In genomic region chr15:98818171-98818570, GRCm38 (mm10) we compare ENCODE assay signal across 24 mouse cellular contexts. TPM values are rescaled to one million over a fixed set of nuclear protein-coding genes. Genes with fewer than 3 reads are reported as not detected.
DNase-seq lines count a peak whose midpoint lies in the region; ATAC-seq and TF ChIP-seq lines count a peak whose summit lies in the region.
"Had no signal": no experiment of that assay in that cellular context is flagged by ENCODE, and none has a peak within 500 bp of the region (broad histone marks: within the 10 kb centered on the region; RNA-seq: fewer than 3 reads in every experiment).

No protein-coding gene starts in this region.

- H3K79me2 ChIP-seq in CH12.LX (replicated peaks; ENCODE audit: control insufficient read depth, extremely low read depth, insufficient read depth, poor library complexity, severe bottlenecking): no peaks in the 10 kb centered on the region

- TF ChIP-seq EP300 in CH12.LX (IDR thresholded peaks at IDR 0.05; ENCODE audit: low read length): no peak
- TF ChIP-seq EP300 in stomach, postnatal 0 days (optimal IDR thresholded peaks at IDR 0.05): no peak

- no peak for ATAC-seq in stomach, postnatal 0 days (ENCODE audit: low FRiP score, low TSS enrichment)
- ATAC-seq: activated CD4-positive, CD25-positive, alpha-beta regulatory T cell, adult 4 months; forebrain, embryonic 14.5 days; forebrain, embryonic 16.5 days; Patski had no signal

- H3K9me3 ChIP-seq in CH12.LX (replicated peaks; ENCODE audit: low read length) (no peaks in the 10 kb centered on the region), ES-E14 (ENCODE audit: control insufficient read depth, insufficient read depth, low read depth, low read length) (no peaks in the 10 kb centered on the region)
- H3K9me3 ChIP-seq in stomach, postnatal 0 days (ENCODE audit: control insufficient read depth, low read length): no peaks in the 10 kb centered on the region
- no peaks in the 10 kb centered on the region for H3K9me3 ChIP-seq in forebrain, embryonic 10.5 days
- H3K9me3 ChIP-seq: embryonic facial prominence, embryonic 10.5 days; embryonic facial prominence, embryonic 12.5 days; forebrain, embryonic 12.5 days had no signal

- H3K9ac ChIP-seq in CH12.LX (ENCODE audit: insufficient read depth, low read depth) (no peak overlapping the region), ES-E14 (ENCODE audit: insufficient read depth, low read depth, low read length, poor library complexity, severe bottlenecking) (no peak overlapping the region)
- no peak overlapping the region for H3K9ac ChIP-seq in stomach, postnatal 0 days (ENCODE audit: low read length)
- H3K9ac ChIP-seq: embryonic facial prominence, embryonic 12.5 days; forebrain, embryonic 12.5 days had no signal

- in situ Hi-C loops in CH12.LX (cut with MboI; ENCODE audit: low pct_ligation_motif_present, low pct_unique_long_range_greater_than_20kb, low sequenced_read_pairs) (no loop called here), ES-E14 (cut with MboI; ENCODE audit: low sequenced_read_pairs in 2 of 2, unreplicated experiment in 2 of 2) (no loop called here)

- peaks cover 26 to 81% of the 10 kb centered on the region in 2 experiments for H3K36me3 ChIP-seq in CH12.LX (replicated peaks in 1 of 2; ENCODE audit: control insufficient read depth in 1 of 2, insufficient read depth in 1 of 2, low read length in 1 of 2)
- peaks cover 16% of the 10 kb centered on the region for H3K36me3 ChIP-seq in ES-E14 (ENCODE audit: control insufficient read depth, insufficient read depth, low read length, poor library complexity, severe bottlenecking)
- peaks cover 12% of the 10 kb centered on the region for H3K36me3 ChIP-seq in stomach, postnatal 0 days (ENCODE audit: control insufficient read depth, insufficient read depth, low read length)
- peaks cover 62% of the 10 kb centered on the region for H3K36me3 ChIP-seq in forebrain, embryonic 10.5 days (replicated peaks)

- no peak overlapping the region for H3K4me3 ChIP-seq in layer of hippocampus, adult 2 months
- H3K4me3 ChIP-seq in CH12.LX (replicated peaks in 1 of 3; ENCODE audit: low read depth in 2 of 3, low read length in 2 of 3, poor library complexity in 1 of 3) (no peak overlapping the region), ES-E14 (ENCODE audit: insufficient read depth in 1 of 2, low read depth in 1 of 2, low read length in 2 of 2, poor library complexity in 1 of 2, severe bottlenecking in 1 of 2) (no peak overlapping the region)
- H3K4me3 ChIP-seq in stomach, postnatal 0 days (ENCODE audit: low read depth, low read length): no peak overlapping the region
- no peak overlapping the region for H3K4me3 ChIP-seq in forebrain, embryonic 10.5 days
- H3K4me3 ChIP-seq: embryonic facial prominence, embryonic 10.5 days; embryonic facial prominence, embryonic 12.5 days; forebrain, embryonic 12.5 days had no signal

- WGBS in stomach, postnatal 0 days: 91% methylated on average over 7 of the region's 7 CpGs
- 92% methylated on average over 7 of the region's 7 CpGs for WGBS in forebrain, embryonic 10.5 days

- peak; percentile 23; the same call in 1 of the 2 replicates for TF ChIP-seq CTCF in layer of hippocampus, adult 2 months (conservative IDR thresholded peaks at IDR 0.05)
- TF ChIP-seq CTCF in CH12.LX (conservative IDR thresholded peaks at IDR 0.05 in 1 of 2, IDR thresholded peaks at IDR 0.05 in 1 of 2; ENCODE audit: low read depth in 2 of 2, low read length in 2 of 2): peak in 1 of 2 experiments; percentile 17; a peak in 2 of 4 replicates
- TF ChIP-seq CTCF in stomach, postnatal 0 days (IDR thresholded peaks at IDR 0.05; ENCODE audit: low read depth): 0 out of 2 replicates have a peak, but pooled peaks have one; percentile 10

- no peak for TF ChIP-seq POLR2A in CH12.LX (IDR thresholded peaks at IDR 0.05; ENCODE audit: low read depth, low read length)

- no peak overlapping the region for H3K27ac ChIP-seq in layer of hippocampus, adult 2 months
- H3K27ac ChIP-seq in CH12.LX (ENCODE audit: insufficient read depth, low read depth): no peak overlapping the region
- H3K27ac ChIP-seq in ES-E14 (ENCODE audit: insufficient read depth, low read depth, low read length, poor library complexity, severe bottlenecking): no peak overlapping the region
- no peak overlapping the region for H3K27ac ChIP-seq in stomach, postnatal 0 days (replicated peaks)
- H3K27ac ChIP-seq in forebrain, embryonic 10.5 days: no peak overlapping the region
- H3K27ac ChIP-seq: embryonic facial prominence, embryonic 10.5 days; embryonic facial prominence, embryonic 12.5 days; forebrain, embryonic 12.5 days had no signal

- H3K4me1 ChIP-seq in CH12.LX (ENCODE audit: control insufficient read depth in 1 of 2, insufficient read depth in 2 of 2) (no peaks in the 10 kb centered on the region), ES-E14 (ENCODE audit: control insufficient read depth in 2 of 2, insufficient read depth in 2 of 2, low read length in 2 of 2, poor library complexity in 1 of 2) (peaks cover 2 to 10% of the 10 kb centered on the region in 2 experiments; a peak in 3 of 4 replicates)
- H3K4me1 ChIP-seq in stomach, postnatal 0 days (replicated peaks; ENCODE audit: control insufficient read depth, insufficient read depth): no peaks in the 10 kb centered on the region
- 0 out of 2 replicates have a peak, but pooled peaks cover 2% of the 10 kb centered on the region for H3K4me1 ChIP-seq in forebrain, embryonic 10.5 days
- H3K4me1 ChIP-seq: embryonic facial prominence, embryonic 10.5 days; embryonic facial prominence, embryonic 12.5 days; forebrain, embryonic 12.5 days had no signal

- dilution Hi-C loops in CH12.LX (cut with MboI; ENCODE audit: extremely low pct_ligation_motif_present, extremely low pct_unique_long_range_greater_than_20kb, low sequenced_read_pairs): no loop called here

- no peak for TF ChIP-seq RAD21 in CH12.LX (IDR thresholded peaks at IDR 0.05; ENCODE audit: low read depth, low read length)

- H3K4me2 ChIP-seq in CH12.LX (ENCODE audit: insufficient read depth, low read depth, poor library complexity, severe bottlenecking): no peak overlapping the region
- no peak overlapping the region for H3K4me2 ChIP-seq in stomach, postnatal 0 days (replicated peaks; ENCODE audit: low read depth)
- H3K4me2 ChIP-seq: embryonic facial prominence, embryonic 12.5 days; forebrain, embryonic 12.5 days had no signal

- H3K27me3 ChIP-seq in CH12.LX (replicated peaks): no peaks in the 10 kb centered on the region
- no peaks in the 10 kb centered on the region for H3K27me3 ChIP-seq in stomach, postnatal 0 days (ENCODE audit: control insufficient read depth, insufficient read depth, low read length)
- peaks cover 2% of the 10 kb centered on the region; the same call in 1 of the 2 replicates for H3K27me3 ChIP-seq in forebrain, embryonic 10.5 days (ENCODE audit: poor library complexity, severe bottlenecking)
- H3K27me3 ChIP-seq: embryonic facial prominence, embryonic 12.5 days; forebrain, embryonic 12.5 days; Patski had no signal

- DNase-seq in layer of hippocampus, adult 2 months (ENCODE audit: low spot score in 2 of 2): no peak
- no peak for DNase-seq in layer of hippocampus, postnatal 10 days (ENCODE audit: low spot score in 2 of 2)
- no peak for DNase-seq in CH12.LX (ENCODE audit: extremely low read depth)
- no peak for DNase-seq in ES-E14 (ENCODE audit: low read depth, low spot score)
- DNase-seq in stomach, postnatal 0 days (ENCODE audit: low spot score): no peak
- DNase-seq in thymus, postnatal 4 days: no peak
- no peak for DNase-seq in forebrain, embryonic 10.5 days (ENCODE audit: extremely low spot score, low spot score)
- DNase-seq: adrenal gland, adult 8-10 months; adrenal gland, postnatal 14 days; adrenal gland, postnatal 36 days; cerebellum, adult 11-12 months; cerebellum, adult 2 months; cerebellum, adult 9-10 months; cerebellum, postnatal 10 days; cerebellum, postnatal 25 days had no signal

RNA-seq across cellular contexts. Expression of gene Ddn, which starts 8.9 kb away (rescaled TPM):
- total RNA-seq in layer of hippocampus, adult 2 months (2021): 1,000 to 10,000 TPM; 1,636 to 1,683 TPM
- total RNA-seq in layer of hippocampus, postnatal 10 days (2021): 100 to 1,000 TPM; 401 to 403 TPM
- 0.04 TPM in 1 of 2 replicates, not detected in the other for total RNA-seq in CH12.LX (2012; rRNA removed)
- total RNA-seq in CH12.LX (2014; rRNA removed): not detected in 2 replicates
- 0.08 TPM in 1 of 2 replicates, not detected in the other for polyA plus RNA-seq in CH12.LX (2012; ENCODE audit: insufficient read length, low read depth)
- total RNA-seq in ES-E14 (2012; rRNA removed): 0.11 and 0.22 TPM in 2 replicates
- 0.02 TPM in 1 of 2 replicates, not detected in the other for polyA plus RNA-seq in stomach, postnatal 0 days (2015; fragmentation: Nextera tagmentation; extraction: Ambion mirVana)
- polyA plus RNA-seq in forebrain, embryonic 10.5 days (2016; fragmentation: Nextera tagmentation; extraction: Ambion mirVana): 0.10 TPM in 1 of 2 replicates, not detected in the other
- total RNA-seq: adrenal gland, adult 18-20 months; adrenal gland, postnatal 14 days had no signal
- polyA plus RNA-seq: activated CD4-positive, CD25-positive, alpha-beta regulatory T cell, adult 4 months; embryonic facial prominence, embryonic 10.5 days; embryonic facial prominence, embryonic 14.5 days; forebrain, embryonic 12.5 days; Patski had no signal

RNA-seq across cellular contexts. Expression of gene Prkag1, which starts 13.2 kb away (rescaled TPM):
- 10 to 100 TPM; 50.3 to 51.9 TPM for total RNA-seq in layer of hippocampus, adult 2 months (2021)
- 10 to 100 TPM; 39.3 to 41.0 TPM for total RNA-seq in layer of hippocampus, postnatal 10 days (2021)
- total RNA-seq in CH12.LX (2012; rRNA removed) (49.4 and 63.2 TPM in 2 replicates), CH12.LX (2014; rRNA removed) (87.5 and 89.4 TPM in 2 replicates), ES-E14 (2012; rRNA removed) (36.6 and 54.7 TPM in 2 replicates)
- 66.1 and 73.2 TPM in 2 replicates for polyA plus RNA-seq in CH12.LX (2012; ENCODE audit: insufficient read length, low read depth)
- polyA plus RNA-seq in stomach, postnatal 0 days (2015; fragmentation: Nextera tagmentation; extraction: Ambion mirVana): 56.2 TPM in 2 replicates
- polyA plus RNA-seq in forebrain, embryonic 10.5 days (2016; fragmentation: Nextera tagmentation; extraction: Ambion mirVana): 90.4 and 93.5 TPM in 2 replicates

RNA-seq across cellular contexts. Expression of gene Wnt1, which starts 28.5 kb away (rescaled TPM):
- not detected for total RNA-seq in layer of hippocampus, adult 2 months (2021)
- total RNA-seq in layer of hippocampus, postnatal 10 days (2021): not detected
- total RNA-seq in CH12.LX (2012; rRNA removed): not detected in 2 replicates
- not detected in 2 replicates for total RNA-seq in CH12.LX (2014; rRNA removed)
- polyA plus RNA-seq in CH12.LX (2012; ENCODE audit: insufficient read length, low read depth): not detected in 2 replicates
- not detected in 2 replicates for total RNA-seq in ES-E14 (2012; rRNA removed)
- polyA plus RNA-seq in stomach, postnatal 0 days (2015; fragmentation: Nextera tagmentation; extraction: Ambion mirVana): not detected in 2 replicates
- polyA plus RNA-seq in forebrain, embryonic 10.5 days (2016; fragmentation: Nextera tagmentation; extraction: Ambion mirVana): 0.49 and 1.3 TPM in 2 replicates
- total RNA-seq: adrenal gland, adult 18-20 months; adrenal gland, adult 8-10 months; adrenal gland, postnatal 14 days; adrenal gland, postnatal 36 days had no signal
- polyA plus RNA-seq: activated CD4-positive, CD25-positive, alpha-beta regulatory T cell, adult 4 months; cerebellum, adult 2 months; forebrain, embryonic 14.5 days; Patski had no signal

RNA-seq across cellular contexts. Expression of gene Wnt10b, which starts 40.2 kb away (rescaled TPM):
- total RNA-seq in layer of hippocampus, adult 2 months (2021): under 1 TPM; 0.15 to 0.38 TPM
- total RNA-seq in layer of hippocampus, postnatal 10 days (2021): under 1 TPM; 0.25 to 0.37 TPM
- total RNA-seq in CH12.LX (2012; rRNA removed): 19.1 and 25.4 TPM in 2 replicates
- total RNA-seq in CH12.LX (2014; rRNA removed): 61.6 and 64.4 TPM in 2 replicates
- 56.2 and 58.0 TPM in 2 replicates for polyA plus RNA-seq in CH12.LX (2012; ENCODE audit: insufficient read length, low read depth)
- total RNA-seq in ES-E14 (2012; rRNA removed): 1.1 and 1.3 TPM in 2 replicates
- polyA plus RNA-seq in stomach, postnatal 0 days (2015; fragmentation: Nextera tagmentation; extraction: Ambion mirVana): 0.11 TPM in 1 of 2 replicates, not detected in the other
- polyA plus RNA-seq in forebrain, embryonic 10.5 days (2016; fragmentation: Nextera tagmentation; extraction: Ambion mirVana): 0.12 and 0.33 TPM in 2 replicates
- polyA plus RNA-seq: forebrain, embryonic 14.5 days; forebrain, embryonic 16.5 days; Patski had no signal

RNA-seq across cellular contexts. Expression of gene Kmt2d, which starts 52.8 kb away (rescaled TPM):
- 100 to 1,000 TPM in 1 of 2 experiments, 10 to 100 TPM in 1; 89.3 to 106 TPM for total RNA-seq in layer of hippocampus, adult 2 months (2021)
- 10 to 100 TPM; 71.4 to 77.3 TPM for total RNA-seq in layer of hippocampus, postnatal 10 days (2021)
- 14.1 and 15.6 TPM in 2 replicates for total RNA-seq in CH12.LX (2012; rRNA removed)
- total RNA-seq in CH12.LX (2014; rRNA removed): 4.3 and 4.8 TPM in 2 replicates
- polyA plus RNA-seq in CH12.LX (2012; ENCODE audit: insufficient read length, low read depth): 22.7 TPM in 2 replicates
- 30.7 and 35.9 TPM in 2 replicates for total RNA-seq in ES-E14 (2012; rRNA removed)
- polyA plus RNA-seq in stomach, postnatal 0 days (2015; fragmentation: Nextera tagmentation; extraction: Ambion mirVana): 5.1 TPM in 2 replicates
- polyA plus RNA-seq in forebrain, embryonic 10.5 days (2016; fragmentation: Nextera tagmentation; extraction: Ambion mirVana): 10.8 and 11.8 TPM in 2 replicates

Comparison
In these comparisons a context has a peak if more than half of its experiments do, and no peak if none do; other contexts are left out.
1. RNA of gene Ddn, which starts 8.9 kb away (total RNA-seq): 1,636 to 1,683 TPM in layer of hippocampus, adult 2 months and 401 to 403 TPM in layer of hippocampus, postnatal 10 days; 0.11 to 0.22 TPM in ES-E14 and 0.04 TPM in CH12.LX; every median in the first group is over 100 times any median in the second.